Mouse (Mus musculus) embryonic fibroblast, embryonic 13.5 days (primary cell): ENCODE results near the gene Prkd2. TPM values are rescaled to one million over a fixed set of nuclear protein-coding genes. Genes with fewer than 3 reads are reported as not detected.

Source experiments
- H3K27ac ChIP-seq: 2 replicates; pipeline ENCODE4 v1.5.1; 2012; ENCODE audit warnings: low read length, control low read depth, inconsistent platforms; ENCODE audit not compliant: insufficient read depth
- H3K4me1 ChIP-seq: 2 replicates; pipeline ENCODE4 v1.6.1; 2011; ENCODE audit warnings: low read length; ENCODE audit not compliant: control insufficient read depth, insufficient read depth
- H3K4me3 ChIP-seq: 2 replicates; pipeline ENCODE4 v1.5.1; 2011; ENCODE audit warnings: mild to moderate bottlenecking, control low read depth, low read length; ENCODE audit not compliant: insufficient read depth
- CTCF ChIP-seq: IDR thresholded peaks from 2 replicates; pipeline ENCODE4 v1.5.1; 2011; ENCODE audit warnings: mild to moderate bottlenecking, control low read depth, low read length, moderate library complexity, borderline replicate concordance; ENCODE audit not compliant: insufficient read depth
- POLR2A ChIP-seq: IDR thresholded peaks from 2 replicates; pipeline ENCODE4 v1.6.1; 2011; ENCODE audit warnings: low read depth, mild to moderate bottlenecking, control low read depth, low read length, moderate library complexity
- polyA plus RNA-seq: library from polyadenylated mRNA; stranded (reverse); fragments of >200 nt; gene quantifications from 2 replicates; pipeline ENCODE4 v1.2.4, GENCODE M21; 2011; ENCODE audit warnings: low read depth; ENCODE audit not compliant: missing spikeins, insufficient read length

Gene Prkd2
- polyA plus RNA-seq, 1 experiment, result 17.8 TPM

- H3K4me1 ChIP-seq, result no peaks in the 10 kb centered on the region
- TF ChIP-seq CTCF, result no peak
- no peak for TF ChIP-seq POLR2A
- no peak overlapping the region for H3K4me3 ChIP-seq
- H3K27ac ChIP-seq, result no peak overlapping the region
Measured at GRCm38 (mm10) chr7:16812505-16812904, 30.2 kb upstream of the Prkd2 start.

GRCm38 (mm10) chr7:16815351-16815941 lies 27.3 kb upstream of the Prkd2 start, which contains the start of gene Strn4:
Strn4 (plus strand) TSS chr7:16815889.
- Histone ChIP-seq H3K4me1 (peaks cover 7% of the 10 kb centered on the region; the same call in 1 of the 2 replicates), H3K4me3 (peak within 1 kb of the TSS; percentile 63), H3K27ac (peak within 1 kb of the TSS; percentile 51)
- TF ChIP-seq POLR2A, result no peak

GRCm38 (mm10) chr7:16816078-16816474 lies 26.6 kb upstream of the Prkd2 start:
- H3K4me3 ChIP-seq, result peak overlapping the region; percentile 63
- peak overlapping the region; percentile 51 for H3K27ac ChIP-seq
- H3K4me1 ChIP-seq, result peaks cover 7% of the 10 kb centered on the region; the same call in 1 of the 2 replicates
- TF ChIP-seq POLR2A (peak; percentile 45), CTCF (no peak)

- peak within 1 kb of the TSS; percentile 51 for H3K27ac ChIP-seq
- peak within 1 kb of the TSS; percentile 63 for H3K4me3 ChIP-seq
- peaks cover 7% of the 10 kb centered on the region; the same call in 1 of the 2 replicates for H3K4me1 ChIP-seq
- TF ChIP-seq CTCF, result no peak
- TF ChIP-seq POLR2A, result peak; percentile 21; the same call in 1 of the 2 replicates
Measured at GRCm38 (mm10) chr7:16816475-16817122, 26.1 kb upstream of the Prkd2 start, which contains the start of gene Fkrp. Fkrp (minus strand) TSS chr7:16816732.

- Histone ChIP-seq H3K4me3 (peak overlapping the region; percentile 63), H3K27ac (no peak overlapping the region), H3K4me1 (peaks cover 7% of the 10 kb centered on the region; the same call in 1 of the 2 replicates)
- TF ChIP-seq POLR2A (no peak), CTCF (no peak)
Measured at GRCm38 (mm10) chr7:16817693-16818092, 25.0 kb upstream of the Prkd2 start.

GRCm38 (mm10) chr7:16819794-16820193 lies 22.9 kb upstream of the Prkd2 start:
- TF ChIP-seq POLR2A (no peak), CTCF (no peak)
- Histone ChIP-seq H3K4me1 (peaks cover 7% of the 10 kb centered on the region; the same call in 1 of the 2 replicates), H3K27ac (no peak overlapping the region), H3K4me3 (no peak overlapping the region)

- no peak overlapping the region for H3K27ac ChIP-seq
- peaks cover 7% of the 10 kb centered on the region; the same call in 1 of the 2 replicates for H3K4me1 ChIP-seq
- no peak overlapping the region for H3K4me3 ChIP-seq
- TF ChIP-seq POLR2A (no peak), CTCF (no peak)
Measured at GRCm38 (mm10) chr7:16820271-16820763, 22.4 kb upstream of the Prkd2 start.

- Histone ChIP-seq H3K27ac (no peak overlapping the region), H3K4me3 (no peak overlapping the region), H3K4me1 (peaks cover 7% of the 10 kb centered on the region; the same call in 1 of the 2 replicates)
- TF ChIP-seq POLR2A, result no peak
- no peak for TF ChIP-seq CTCF
Measured at GRCm38 (mm10) chr7:16821091-16821490, 21.6 kb upstream of the Prkd2 start.

GRCm38 (mm10) chr7:16821669-16822101 lies 21.0 kb upstream of the Prkd2 start:
- Histone ChIP-seq H3K27ac (no peak overlapping the region), H3K4me3 (no peak overlapping the region), H3K4me1 (peaks cover 7% of the 10 kb centered on the region; the same call in 1 of the 2 replicates)
- no peak for TF ChIP-seq POLR2A
- no peak for TF ChIP-seq CTCF

GRCm38 (mm10) chr7:16823734-16824133 lies 19.0 kb upstream of the Prkd2 start:
- no peak for TF ChIP-seq CTCF
- no peak for TF ChIP-seq POLR2A
- no peak overlapping the region for H3K4me3 ChIP-seq
- H3K27ac ChIP-seq, result no peak overlapping the region
- H3K4me1 ChIP-seq, result no peaks in the 10 kb centered on the region
